Mouse (Mus musculus) heart, adult 2 months (tissue): ENCODE data around the gene Apcs.

Experiments used
- CTCF ChIP-seq: fragments of 200-600 bp; IDR thresholded peaks from 2 replicates; pipeline ENCODE4 v1.8.1; 2022; ENCODE audit warnings: antibody characterized with exemption, mild to moderate bottlenecking, moderate library complexity
- EP300 ChIP-seq: fragments of 200-500 bp; IDR thresholded peaks from 2 replicates; pipeline ENCODE4 v1.6.1; 2011; ENCODE audit warnings: low read depth, low read length, control low read depth; ENCODE audit not compliant: insufficient read depth
- POLR2A ChIP-seq: fragments of 200-500 bp; IDR thresholded peaks from 2 replicates; pipeline ENCODE4 v1.6.1; 2011; ENCODE audit warnings: mild to moderate bottlenecking, low read depth, low read length, control low read depth; ENCODE audit not compliant: insufficient read depth

DNA sequence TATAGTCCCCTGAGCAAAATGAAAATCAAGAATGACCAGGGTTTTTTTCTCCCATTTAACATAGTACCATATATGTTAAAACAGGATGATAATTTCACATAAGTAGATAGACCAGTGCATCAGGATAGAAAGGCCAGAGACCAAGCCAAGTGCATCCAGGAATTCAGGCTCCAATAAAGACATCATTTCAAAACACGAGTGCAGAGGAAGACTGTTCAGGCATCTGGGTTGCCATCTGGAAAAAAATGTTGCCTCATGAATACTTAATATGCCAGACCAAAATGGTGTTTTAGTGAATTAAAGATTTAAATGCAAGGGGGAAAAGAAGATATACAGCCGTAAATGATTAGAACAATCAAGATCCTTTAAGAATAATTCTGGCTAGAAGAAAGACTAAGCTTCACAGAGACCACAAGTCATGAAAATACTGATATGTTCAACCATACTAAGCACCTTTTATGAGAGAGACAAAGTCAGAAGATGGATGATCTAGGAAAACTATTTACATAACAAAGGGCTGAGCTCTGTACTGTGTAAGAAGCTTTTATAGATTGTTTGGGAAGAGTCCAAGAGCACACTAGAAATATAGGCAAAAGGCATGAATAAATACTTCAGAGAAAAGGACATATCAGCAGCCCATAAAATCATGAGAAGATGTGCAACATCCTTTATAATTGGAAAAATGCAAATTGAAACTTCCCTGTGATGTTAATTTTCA lies 47.6 kb downstream of the Apcs start:
- TF ChIP-seq POLR2A, result no peak
- no peak for TF ChIP-seq CTCF
- TF ChIP-seq EP300, result no peak
